Mouse (Mus musculus): ENCODE results near the gene Fam118a. TPM values are rescaled to one million over a fixed set of nuclear protein-coding genes. Genes with fewer than 3 reads are reported as not detected.

Fam118a gene
- polyA plus RNA-seq, 1 experiment from 2014 or later: 23.6 TPM

DNA sequence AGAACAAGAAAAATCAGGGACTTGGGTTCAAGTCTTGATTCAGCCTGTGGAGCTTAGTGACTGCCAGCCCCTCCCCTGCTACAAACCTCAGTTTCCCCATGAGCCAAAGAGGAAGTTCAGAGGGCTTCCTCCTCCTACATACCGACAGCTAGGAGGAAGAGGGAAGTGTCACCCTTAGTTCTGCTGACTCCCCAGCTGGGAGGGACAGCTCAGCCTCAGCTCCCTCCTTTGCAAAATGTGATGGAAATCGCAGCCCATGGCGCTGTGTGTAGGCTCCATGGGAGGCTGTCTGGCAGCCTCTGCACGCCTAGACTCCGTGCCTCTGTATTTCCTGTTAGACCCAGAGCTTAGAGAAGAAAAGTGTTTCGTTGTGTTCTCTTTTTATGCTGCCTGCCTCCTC is 34.2 kb upstream of the Fam118a start:
- Histone ChIP-seq H3K4me3 (replicated peaks) (no peak overlapping the region), H3K4me2 (no peak overlapping the region), H3K9ac (no peak overlapping the region), H3K9me3 (no peaks in the 10 kb centered on the region), H3K27ac (no peak overlapping the region), H3K4me1 (peaks cover 7% of the 10 kb centered on the region; the same call in 1 of the 2 replicates), H3K27me3 (peaks cover 23% of the 10 kb centered on the region; the same call in 1 of the 2 replicates), H3K36me3 (replicated peaks) (no peaks in the 10 kb centered on the region)
- no peak for ATAC-seq (ENCODE audit: low FRiP score)
- WGBS: 48% methylated on average over 6 of the region's 6 CpGs

- Histone ChIP-seq H3K27me3 (peaks cover 23% of the 10 kb centered on the region; the same call in 1 of the 2 replicates), H3K9ac (no peak overlapping the region), H3K4me3 (replicated peaks) (no peak overlapping the region), H3K36me3 (replicated peaks) (no peaks in the 10 kb centered on the region), H3K4me1 (peaks cover 7% of the 10 kb centered on the region; the same call in 1 of the 2 replicates), H3K9me3 (no peaks in the 10 kb centered on the region), H3K27ac (no peak overlapping the region), H3K4me2 (no peak overlapping the region)
- no peak for ATAC-seq (ENCODE audit: low FRiP score)
- WGBS: 54% methylated on average over 6 of the region's 6 CpGs
Observed at GRCm38 (mm10) chr15:84995041-84995440, 33.7 kb upstream of the Fam118a start.

GRCm38 (mm10) chr15:84995967-84996366 is 32.8 kb upstream of the Fam118a start:
- Histone ChIP-seq H3K9me3 (no peaks in the 10 kb centered on the region), H3K36me3 (replicated peaks) (no peaks in the 10 kb centered on the region), H3K4me2 (no peak overlapping the region), H3K27me3 (peaks cover 29% of the 10 kb centered on the region; the same call in 1 of the 2 replicates), H3K4me3 (replicated peaks) (no peak overlapping the region), H3K4me1 (peaks cover 7% of the 10 kb centered on the region; the same call in 1 of the 2 replicates), H3K27ac (no peak overlapping the region), H3K9ac (no peak overlapping the region)
- ATAC-seq (ENCODE audit: low FRiP score): no peak
- 10% methylated on average over 1 of the region's 1 CpGs for whole genome bisulfite sequencing

GRCm38 (mm10) chr15:84997768-84998454 is 30.8 kb upstream of the Fam118a start:
- WGBS: 78% methylated on average over 14 of the region's 14 CpGs
- Histone ChIP-seq H3K4me2 (no peak overlapping the region), H3K36me3 (replicated peaks) (no peaks in the 10 kb centered on the region), H3K9me3 (no peaks in the 10 kb centered on the region), H3K4me3 (replicated peaks) (no peak overlapping the region), H3K27ac (no peak overlapping the region), H3K4me1 (peaks cover 10% of the 10 kb centered on the region; the same call in 1 of the 2 replicates), H3K9ac (no peak overlapping the region), H3K27me3 (peaks cover 44% of the 10 kb centered on the region)
- ATAC-seq (ENCODE audit: low FRiP score): no peak

DNA sequence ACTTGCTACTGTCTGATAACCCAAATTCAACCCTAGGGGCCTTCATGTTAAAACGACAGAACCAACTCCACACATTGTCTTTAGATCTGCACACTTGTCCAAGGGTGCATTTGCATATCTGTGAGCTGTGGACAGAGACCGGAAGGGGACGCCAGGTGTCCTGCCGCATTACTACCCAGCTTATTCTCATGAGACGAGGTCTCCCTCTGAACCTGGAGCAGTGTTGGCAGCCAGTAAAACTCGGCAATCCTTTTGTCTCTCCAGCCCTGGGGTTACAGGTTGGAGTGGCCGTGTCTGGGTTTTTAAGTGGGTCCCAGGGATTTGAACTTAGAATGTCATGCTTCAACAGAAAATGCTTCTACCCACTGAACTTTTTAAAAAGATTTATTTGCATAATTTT is 28.8 kb upstream of the Fam118a start:
- Histone ChIP-seq H3K4me1 (peaks cover 10% of the 10 kb centered on the region; the same call in 1 of the 2 replicates), H3K9ac (no peak overlapping the region), H3K36me3 (replicated peaks) (no peaks in the 10 kb centered on the region), H3K4me2 (no peak overlapping the region), H3K9me3 (no peaks in the 10 kb centered on the region), H3K27ac (no peak overlapping the region), H3K4me3 (replicated peaks) (no peak overlapping the region), H3K27me3 (peaks cover 44% of the 10 kb centered on the region)
- no peak for ATAC-seq (ENCODE audit: low FRiP score)
- 62% methylated on average over 7 of the region's 7 CpGs for WGBS

DNA sequence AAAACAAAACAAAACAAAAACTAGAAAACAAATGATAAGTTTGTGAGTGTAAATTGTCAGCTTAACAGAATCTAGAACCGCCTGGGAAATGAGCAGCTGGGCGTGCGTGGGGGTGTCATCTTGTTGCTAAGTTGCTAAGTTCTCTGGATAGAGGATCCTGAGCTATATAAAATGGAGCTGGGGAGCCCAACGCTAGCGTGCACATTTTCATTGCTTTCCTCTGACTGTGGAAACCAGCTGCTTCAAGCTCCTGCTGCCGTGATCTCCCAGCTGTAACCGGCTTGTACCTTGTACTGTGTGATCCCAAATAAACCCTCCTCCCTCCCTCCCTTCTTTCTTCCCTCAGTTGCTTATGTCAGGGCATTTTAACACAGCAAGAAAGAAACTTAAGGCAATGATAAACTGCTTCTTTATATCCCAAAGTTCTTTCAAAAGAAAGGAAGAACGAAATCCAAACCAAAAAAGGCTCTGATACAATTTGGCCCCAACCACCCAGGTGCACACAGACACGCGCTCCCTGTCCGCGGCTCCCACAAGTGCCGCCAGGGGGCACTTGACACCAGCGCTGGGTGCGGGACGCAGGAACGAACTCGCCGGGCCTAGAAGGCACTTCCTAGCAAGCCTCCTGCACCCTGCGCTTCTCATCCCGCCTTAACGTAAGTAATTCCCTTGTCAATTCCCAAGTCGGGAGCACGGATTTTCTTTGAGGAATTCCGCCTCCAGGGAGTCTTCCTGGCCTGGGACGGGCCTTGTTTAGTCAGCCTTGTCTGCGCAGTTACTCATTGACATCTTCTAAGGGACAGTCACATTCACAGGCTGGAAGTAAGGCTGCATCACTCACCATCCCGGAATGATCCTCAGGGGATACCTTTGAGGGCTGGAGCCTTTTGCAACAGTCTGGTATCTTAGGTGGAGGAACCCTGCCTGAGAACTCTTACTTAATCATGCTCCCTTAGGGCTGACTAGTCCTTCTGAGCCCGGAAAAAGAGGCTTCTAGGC is 27.5 kb upstream of the Fam118a start:
- Histone ChIP-seq H3K9me3 (no peaks in the 10 kb centered on the region), H3K4me3 (replicated peaks) (no peak overlapping the region), H3K27me3 (peaks cover 42% of the 10 kb centered on the region), H3K27ac (no peak overlapping the region), H3K4me1 (peaks cover 3% of the 10 kb centered on the region; the same call in 1 of the 2 replicates), H3K4me2 (no peak overlapping the region), H3K36me3 (replicated peaks) (no peaks in the 10 kb centered on the region), H3K9ac (no peak overlapping the region)
- 19% methylated on average over 29 of the region's 29 CpGs for WGBS
- ATAC-seq (ENCODE audit: low FRiP score): peak; percentile 53; the same call in 1 of the 2 replicates

DNA sequence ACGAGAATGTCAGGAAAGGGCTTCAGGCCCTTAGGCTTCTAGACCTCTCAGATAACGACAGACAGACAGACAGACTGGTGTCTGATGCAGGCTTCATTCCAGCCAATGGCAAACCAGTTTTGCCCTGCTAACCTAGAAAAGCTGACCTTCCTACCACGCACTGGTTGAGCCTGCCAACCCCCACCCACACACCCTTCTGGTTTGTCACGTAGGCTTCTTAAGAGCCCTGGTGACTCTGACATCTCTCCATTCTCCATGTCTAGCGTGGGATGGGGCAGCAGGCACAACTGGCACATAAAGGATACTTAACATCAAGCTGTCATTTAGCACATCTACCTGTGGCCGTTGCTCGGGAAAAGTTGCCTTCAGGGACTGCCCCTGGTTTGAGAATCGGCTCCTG is 19.1 kb upstream of the Fam118a start:
- Histone ChIP-seq H3K4me3 (replicated peaks) (no peak overlapping the region), H3K9me3 (no peaks in the 10 kb centered on the region), H3K4me2 (no peak overlapping the region), H3K9ac (no peak overlapping the region), H3K36me3 (replicated peaks) (no peaks in the 10 kb centered on the region), H3K4me1 (peaks cover 13% of the 10 kb centered on the region; the same call in 1 of the 2 replicates), H3K27ac (no peak overlapping the region), H3K27me3 (0 out of 2 replicates have a peak, but pooled peaks cover 2% of the 10 kb centered on the region)
- no peak for ATAC-seq (ENCODE audit: low FRiP score)
- WGBS: 87% methylated on average over 8 of the region's 8 CpGs

GRCm38 (mm10) chr15:85011895-85012661 is 16.7 kb upstream of the Fam118a start:
- no peak for ATAC-seq (ENCODE audit: low FRiP score)
- Histone ChIP-seq H3K27me3 (peaks cover 12% of the 10 kb centered on the region), H3K27ac (no peak overlapping the region), H3K4me3 (replicated peaks) (no peak overlapping the region), H3K9me3 (no peaks in the 10 kb centered on the region), H3K4me2 (no peak overlapping the region), H3K4me1 (peaks cover 11% of the 10 kb centered on the region), H3K36me3 (replicated peaks) (no peaks in the 10 kb centered on the region), H3K9ac (no peak overlapping the region)
- 52% methylated on average over 19 of the region's 19 CpGs for WGBS

DNA sequence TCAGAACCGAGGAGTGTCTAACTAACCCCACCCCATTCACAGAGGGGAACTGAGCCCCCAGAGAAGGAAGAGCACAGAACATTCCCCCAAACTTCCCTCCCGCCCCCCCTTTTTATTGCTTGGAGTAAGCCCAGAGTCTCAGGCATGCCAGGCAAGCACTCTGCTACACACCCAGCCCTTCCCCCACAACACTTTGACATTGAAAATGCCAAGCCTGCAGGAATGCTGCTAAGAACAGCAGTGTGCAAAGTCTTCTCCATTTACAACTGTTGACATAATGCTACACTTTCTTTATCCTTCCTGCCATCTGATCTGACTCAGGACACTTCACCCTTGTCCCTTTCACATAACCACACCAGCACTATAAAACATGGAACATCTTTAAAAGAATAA is 16.1 kb upstream of the Fam118a start:
- Histone ChIP-seq H3K9ac (no peak overlapping the region), H3K36me3 (replicated peaks) (no peaks in the 10 kb centered on the region), H3K4me3 (replicated peaks) (no peak overlapping the region), H3K4me1 (peaks cover 15% of the 10 kb centered on the region), H3K4me2 (no peak overlapping the region), H3K27me3 (peaks cover 15% of the 10 kb centered on the region), H3K9me3 (no peaks in the 10 kb centered on the region), H3K27ac (no peak overlapping the region)
- no peak for ATAC-seq (ENCODE audit: low FRiP score)
- WGBS: 58% methylated on average over 2 of the region's 2 CpGs

- no peak for ATAC-seq (ENCODE audit: low FRiP score)
- no peaks in the 10 kb centered on the region for H3K9me3 ChIP-seq
- 82% methylated on average over 11 of the region's 11 CpGs for WGBS
Observed at GRCm38 (mm10) chr15:85015771-85016170, 13.0 kb upstream of the Fam118a start.

GRCm38 (mm10) chr15:85016951-85017664 is 11.6 kb upstream of the Fam118a start, which contains the start of gene Upk3a:
Upk3a (plus strand) TSS chr15:85017141.
- no peak within 1 kb of the TSS for H3K27ac ChIP-seq
- peak within 1 kb of the TSS; percentile 39 for H3K4me2 ChIP-seq
- no peaks in the 10 kb centered on the region for H3K36me3 ChIP-seq (replicated peaks)
- H3K27me3 ChIP-seq: peaks cover 22% of the 10 kb centered on the region
- H3K4me1 ChIP-seq: peaks cover 14% of the 10 kb centered on the region
- H3K4me3 ChIP-seq (replicated peaks): no peak within 1 kb of the TSS
- no peak within 1 kb of the TSS for H3K9ac ChIP-seq
- H3K9me3 ChIP-seq: no peaks in the 10 kb centered on the region
- 5% methylated on average over 21 of the region's 21 CpGs for WGBS
- peak; percentile 20; the same call in 1 of the 2 replicates for ATAC-seq (ENCODE audit: low FRiP score)

More at GRCm38 (mm10) chr15:85015771-85016170, 13.0 kb upstream of the Fam118a start:
- Histone ChIP-seq H3K9ac (no peak overlapping the region), H3K4me3 (replicated peaks) (no peak overlapping the region), H3K36me3 (replicated peaks) (no peaks in the 10 kb centered on the region), H3K27ac (no peak overlapping the region), H3K4me1 (peaks cover 18% of the 10 kb centered on the region), H3K4me2 (no peak overlapping the region), H3K27me3 (peaks cover 22% of the 10 kb centered on the region)

Data from forebrain, embryonic 12.5 days (tissue).